Mouse (Mus musculus): Measurements from ENCODE around the gene Wtap. TPM values are rescaled to one million over a fixed set of nuclear protein-coding genes. Genes with fewer than 3 reads are reported as not detected.

The Wtap gene
- polyA plus RNA-seq, 1 experiment from 2014 or later, result 123 TPM

DNA sequence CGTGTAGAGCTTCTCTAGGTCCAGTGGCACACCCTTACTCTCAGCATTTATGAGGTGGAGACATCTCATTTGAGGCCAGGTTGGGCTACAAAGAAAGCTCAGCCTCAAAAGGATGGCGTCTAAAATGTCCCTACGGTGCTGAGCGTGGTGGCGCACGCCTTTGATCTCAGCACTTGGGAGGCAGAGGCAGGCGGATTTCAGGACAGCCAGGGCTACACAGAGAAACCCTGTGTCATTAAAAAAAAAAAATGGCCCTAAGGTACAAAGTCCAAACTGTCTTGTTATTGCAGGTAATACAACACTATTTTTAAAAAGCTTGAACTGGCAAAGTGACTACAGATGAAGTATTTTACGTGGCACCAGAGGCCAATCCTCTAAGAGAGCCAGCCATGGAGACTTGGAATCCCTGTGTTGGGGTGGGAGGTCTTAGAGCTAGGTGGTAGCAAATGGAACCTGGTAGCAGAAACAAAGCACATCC, 68.2 kb downstream of the Wtap start:
- ATAC-seq (ENCODE audit: low FRiP score), result no peak
- Histone ChIP-seq H3K9me3 (ENCODE audit: control insufficient read depth, low read length) (no peaks in the 10 kb centered on the region), H3K27me3 (ENCODE audit: control insufficient read depth, insufficient read depth, low read length) (no peaks in the 10 kb centered on the region), H3K27ac (no peak overlapping the region), H3K9ac (no peak overlapping the region), H3K4me3 (replicated peaks; ENCODE audit: low read length) (no peak overlapping the region), H3K4me1 (replicated peaks; ENCODE audit: control insufficient read depth, insufficient read depth, low read length) (no peaks in the 10 kb centered on the region), H3K4me2 (replicated peaks) (no peak overlapping the region), H3K36me3 (replicated peaks; ENCODE audit: control insufficient read depth, insufficient read depth) (peaks cover 63% of the 10 kb centered on the region)
- no peak for DNase-seq (ENCODE audit: low spot score)
- 90% methylated on average over 8 of the region's 8 CpGs for WGBS

DNA sequence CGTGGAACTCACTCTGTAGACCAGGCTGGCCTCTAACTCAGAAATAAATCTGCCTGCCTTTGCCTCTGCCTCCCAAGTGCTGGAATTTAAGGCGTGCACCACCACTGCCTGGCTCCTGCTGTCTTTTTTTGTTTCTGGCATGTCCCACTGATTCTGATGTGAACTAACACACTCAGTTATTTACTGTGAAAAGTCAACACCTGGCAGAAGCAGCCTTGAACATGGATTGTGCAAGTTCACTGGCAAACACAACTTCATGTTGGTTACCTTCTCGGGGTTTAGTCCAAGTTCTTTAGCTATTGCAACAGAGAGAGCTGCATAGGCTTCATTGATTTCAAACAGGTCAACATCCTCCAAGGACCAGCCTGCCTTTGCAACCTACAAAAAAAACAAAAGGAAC, 69.0 kb downstream of the Wtap start:
- Histone ChIP-seq H3K9me3 (ENCODE audit: control insufficient read depth, low read length) (no peaks in the 10 kb centered on the region), H3K27ac (no peak overlapping the region), H3K36me3 (replicated peaks; ENCODE audit: control insufficient read depth, insufficient read depth) (peaks cover 70% of the 10 kb centered on the region), H3K4me2 (replicated peaks) (no peak overlapping the region), H3K9ac (no peak overlapping the region), H3K4me3 (replicated peaks; ENCODE audit: low read length) (no peak overlapping the region), H3K4me1 (replicated peaks; ENCODE audit: control insufficient read depth, insufficient read depth, low read length) (no peaks in the 10 kb centered on the region), H3K27me3 (ENCODE audit: control insufficient read depth, insufficient read depth, low read length) (no peaks in the 10 kb centered on the region)
- DNase-seq (ENCODE audit: low spot score) (no peak), ATAC-seq (ENCODE audit: low FRiP score) (no peak)
- 90% methylated on average over 3 of the region's 3 CpGs for WGBS

DNA sequence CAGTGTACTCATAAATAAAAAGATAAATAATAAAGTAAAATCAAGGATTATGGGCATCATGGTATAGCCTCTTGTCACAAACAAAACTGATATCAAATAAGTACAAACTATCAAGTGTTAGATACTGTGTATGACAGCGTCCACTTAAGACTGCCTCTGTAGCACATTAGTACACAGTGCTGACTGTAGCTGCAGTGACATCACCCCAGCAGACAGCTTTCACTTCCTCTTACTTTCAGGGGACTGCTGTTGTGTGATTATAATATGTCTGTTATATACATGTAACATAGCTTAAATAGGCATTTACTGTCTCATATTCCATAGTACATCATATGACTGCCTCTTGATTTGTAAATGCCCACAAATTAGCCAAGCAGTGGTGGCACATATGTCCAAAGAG, 72.9 kb downstream of the Wtap start:
- WGBS, result 97% methylated on average over 1 of the region's 1 CpGs
- H3K9ac ChIP-seq, result no peak overlapping the region
- H3K4me2 ChIP-seq (replicated peaks), result no peak overlapping the region
- H3K36me3 ChIP-seq (replicated peaks; ENCODE audit: control insufficient read depth, insufficient read depth), result peaks cover 78% of the 10 kb centered on the region
- H3K27ac ChIP-seq, result no peak overlapping the region
- H3K4me3 ChIP-seq (replicated peaks; ENCODE audit: low read length), result no peak overlapping the region
- no peak for ATAC-seq (ENCODE audit: low FRiP score)
- H3K27me3 ChIP-seq (ENCODE audit: control insufficient read depth, insufficient read depth, low read length), result no peaks in the 10 kb centered on the region
- H3K9me3 ChIP-seq (ENCODE audit: control insufficient read depth, low read length), result no peaks in the 10 kb centered on the region
- H3K4me1 ChIP-seq (replicated peaks; ENCODE audit: control insufficient read depth, insufficient read depth, low read length), result peaks cover 12% of the 10 kb centered on the region
- DNase-seq (ENCODE audit: low spot score), result no peak

Other genes with a start within 250 kb of the Wtap start
- gene Igf2r, start 224.5 kb downstream of the Wtap start, polyA plus RNA-seq (2014; fragmentation: Nextera tagmentation; extraction: Ambion mirVana), result 13.1 and 14.9 TPM in 2 replicates
- gene Mas1, start 126.0 kb downstream of the Wtap start, polyA plus RNA-seq (2014; fragmentation: Nextera tagmentation; extraction: Ambion mirVana), result 0.31 TPM in 1 of 2 replicates, not detected in the other
- not detected in 2 replicates for gene Mrgprh, start 118.1 kb downstream of the Wtap start, polyA plus RNA-seq (2014; fragmentation: Nextera tagmentation; extraction: Ambion mirVana)
- gene Pnldc1, start 83.9 kb downstream of the Wtap start, polyA plus RNA-seq (2014; fragmentation: Nextera tagmentation; extraction: Ambion mirVana), result 1.8 and 2.5 TPM in 2 replicates
- gene Tcp1, start 78.5 kb downstream of the Wtap start, polyA plus RNA-seq (2014; fragmentation: Nextera tagmentation; extraction: Ambion mirVana), result 392 and 417 TPM in 2 replicates
- gene Mrpl18, start 77.8 kb downstream of the Wtap start, polyA plus RNA-seq (2014; fragmentation: Nextera tagmentation; extraction: Ambion mirVana), result 112 and 138 TPM in 2 replicates
- 0.52 and 1.1 TPM in 2 replicates for gene Acat3, start 53.6 kb downstream of the Wtap start, polyA plus RNA-seq (2014; fragmentation: Nextera tagmentation; extraction: Ambion mirVana)
- gene Acat2, start 33.4 kb downstream of the Wtap start, polyA plus RNA-seq (2014; fragmentation: Nextera tagmentation; extraction: Ambion mirVana), result 216 and 283 TPM in 2 replicates
- gene Sod2, start 12.7 kb upstream of the Wtap start, polyA plus RNA-seq (2014; fragmentation: Nextera tagmentation; extraction: Ambion mirVana), result 163 and 172 TPM in 2 replicates
- 0.16 and 0.22 TPM in 2 replicates for gene Gpr31b, start 58.1 kb upstream of the Wtap start, polyA plus RNA-seq (2014; fragmentation: Nextera tagmentation; extraction: Ambion mirVana)
- gene Tcp10b, start 66.9 kb upstream of the Wtap start, polyA plus RNA-seq (2014; fragmentation: Nextera tagmentation; extraction: Ambion mirVana), result 0.29 and 0.44 TPM in 2 replicates
- gene Unc93a, start 137.6 kb upstream of the Wtap start, polyA plus RNA-seq (2014; fragmentation: Nextera tagmentation; extraction: Ambion mirVana), result not detected in 2 replicates
- gene Smok2a, start 227.0 kb upstream of the Wtap start, polyA plus RNA-seq (2014; fragmentation: Nextera tagmentation; extraction: Ambion mirVana), result not detected in 2 replicates
- not detected in 2 replicates for gene Smok2b, start 236.1 kb upstream of the Wtap start, polyA plus RNA-seq (2014; fragmentation: Nextera tagmentation; extraction: Ambion mirVana)

All from hindbrain, embryonic 14.5 days (tissue).